Mouse (Mus musculus) stomach, postnatal 0 days (tissue): ENCODE measurements around the gene Defb13.

ENCODE experiments used
- CTCF ChIP-seq: IDR thresholded peaks from 2 replicates; pipeline ENCODE4 v1.5.1; 2016; ENCODE audit warnings: antibody characterized with exemption, low read depth, mild to moderate bottlenecking, moderate library complexity
- EP300 ChIP-seq: optimal IDR thresholded peaks from 2 replicates; pipeline ENCODE3; 2016; ENCODE audit warnings: antibody characterized with exemption

DNA sequence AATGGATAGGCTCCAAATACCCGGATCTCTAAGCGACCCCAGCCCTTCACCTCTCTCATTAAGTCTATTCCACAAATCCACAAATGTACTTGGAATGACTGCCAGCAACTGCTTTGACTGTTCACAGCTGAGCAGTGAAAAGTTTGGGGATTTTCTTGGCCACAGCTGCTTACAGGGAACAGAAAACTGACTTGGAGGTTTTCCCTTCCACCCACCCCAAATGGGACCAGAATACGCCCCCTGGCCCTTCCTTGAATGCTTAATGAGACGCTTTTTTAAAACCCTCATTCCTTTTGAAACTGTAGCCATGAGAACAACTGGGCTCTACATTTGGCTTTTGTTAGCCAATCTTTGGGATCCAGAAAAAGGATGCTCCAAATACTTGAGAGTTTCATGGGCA is 31.6 kb downstream of the Defb13 start:
- TF ChIP-seq CTCF (no peak), EP300 (no peak)
